Mouse (Mus musculus) frontal cortex, postnatal 14 days (tissue): Measurements from ENCODE around the gene Mtpn.

Experiments
- DNase-seq, 2 experiments: peaks; one replicate each; pipeline ENCODE4 v3.0.0; 2022; ENCODE audit warnings: low spot score in 2 of 2

Mtpn gene

DNA sequence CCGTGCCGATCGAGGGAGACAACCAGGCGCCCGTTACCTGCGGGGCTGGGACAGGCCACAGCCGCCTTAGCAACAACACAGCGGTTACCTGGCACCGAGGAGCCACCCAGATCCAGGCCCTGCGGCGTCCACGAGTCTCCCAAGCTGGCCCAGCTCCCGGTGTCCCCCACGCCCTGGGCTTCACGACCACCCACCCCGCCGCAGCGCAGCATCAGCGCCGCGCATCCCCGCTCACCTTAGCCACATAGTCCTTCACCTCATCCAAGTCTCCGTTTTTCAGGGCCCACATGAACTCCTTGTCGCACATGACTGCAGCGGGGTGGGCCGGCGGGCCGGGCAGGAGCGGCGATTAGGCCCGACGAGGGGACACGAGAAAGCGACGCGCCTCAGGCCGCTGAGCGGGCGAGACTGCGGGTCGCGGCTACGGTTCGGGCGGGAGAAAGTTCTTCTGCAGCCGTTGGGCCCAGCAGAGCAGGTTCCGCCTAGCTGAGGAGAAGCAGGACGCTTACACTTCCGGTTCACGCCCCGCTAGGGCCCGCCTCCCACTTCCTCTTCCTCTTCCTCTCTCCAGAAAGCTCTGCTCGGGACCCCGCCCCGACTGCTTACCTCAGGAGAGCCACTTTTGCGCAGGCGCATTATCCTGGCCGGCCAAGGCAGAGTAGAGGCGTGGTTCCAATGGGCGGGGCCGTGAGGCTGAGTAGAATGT is at the start of gene Mtpn:
Gene Mtpn (minus strand): TSS at position 585 of the 706 bp plus-strand sequence.
- peak; percentile 94 to 95 for DNase-seq

DNA sequence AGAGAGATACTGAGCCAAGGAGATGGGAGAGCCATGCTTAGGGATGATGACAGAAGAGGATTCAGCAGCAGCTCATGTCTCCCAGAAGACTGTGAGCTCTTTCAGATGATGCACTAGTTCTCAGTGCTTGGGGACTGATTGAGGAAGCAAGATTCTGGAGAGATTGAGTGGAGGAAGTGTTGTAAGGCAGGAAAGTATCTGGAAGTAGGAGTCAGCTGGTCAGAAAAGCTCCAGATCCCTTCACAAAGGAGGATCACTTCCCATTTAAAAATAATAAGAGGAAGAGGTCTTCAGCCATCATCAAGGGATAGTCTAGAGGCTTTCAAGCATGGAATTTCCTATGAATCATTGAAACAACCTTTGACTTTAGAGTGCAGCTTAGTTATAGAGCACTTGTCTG is 29.0 kb upstream of the Mtpn start:
- no peak for DNase-seq

DNA sequence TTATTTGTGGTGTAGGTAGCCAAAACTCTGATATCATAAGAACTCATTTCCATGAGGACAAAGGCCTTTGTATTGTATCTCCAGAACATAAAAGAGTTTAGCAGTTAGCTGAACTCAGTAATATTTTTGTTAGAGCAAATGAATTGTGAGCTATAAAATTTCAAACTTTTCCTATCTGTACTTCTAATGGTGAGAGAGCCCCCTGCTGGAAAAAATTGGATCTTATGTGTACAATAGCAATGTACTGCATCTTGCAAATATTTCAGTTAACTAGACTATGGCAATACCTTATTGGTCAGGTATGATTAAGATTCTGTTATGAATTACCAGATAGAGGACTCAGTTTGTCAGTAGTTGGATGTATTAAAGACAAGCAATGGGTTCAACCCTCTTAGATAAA is 28.1 kb upstream of the Mtpn start:
- DNase-seq: no peak

DNA sequence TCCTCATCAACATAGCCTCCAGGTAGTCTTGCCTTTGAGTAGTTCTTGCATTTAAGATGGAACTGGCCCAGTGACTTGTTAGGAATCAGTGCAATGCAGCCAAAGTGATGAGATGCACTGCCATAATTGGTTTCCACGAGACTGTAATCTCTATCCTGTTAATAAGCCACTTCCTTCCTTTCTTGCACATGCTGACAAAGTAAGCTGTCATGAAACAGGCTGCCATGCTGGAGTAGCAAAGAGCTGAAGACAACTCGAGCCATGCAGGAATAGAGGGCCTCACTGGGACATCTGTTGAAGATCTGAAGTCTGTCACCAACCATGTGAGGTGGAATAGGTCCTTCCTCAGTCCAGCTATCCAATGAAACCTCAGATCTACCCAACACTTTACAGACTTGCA is 20.3 kb upstream of the Mtpn start:
- no peak for DNase-seq

DNA sequence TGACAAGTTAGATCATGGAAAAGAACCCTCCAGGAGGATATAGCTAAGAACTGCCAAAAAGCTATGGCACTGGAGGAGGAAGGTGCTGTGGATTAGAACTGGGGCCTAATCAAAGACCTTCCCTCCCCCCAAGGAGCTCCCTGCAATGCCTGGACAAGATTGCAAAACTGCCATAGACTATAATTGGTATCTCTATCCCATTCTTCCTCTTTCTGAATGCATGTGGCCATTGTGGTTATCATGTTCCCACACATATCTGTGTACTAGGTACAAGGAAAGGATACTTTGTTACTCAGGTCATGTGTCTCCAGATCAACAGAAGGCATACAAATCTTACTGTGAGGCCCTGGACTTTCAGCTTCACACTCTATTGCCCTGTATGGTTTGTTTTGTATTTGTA is 4.7 kb upstream of the Mtpn start:
- DNase-seq: no peak

DNA sequence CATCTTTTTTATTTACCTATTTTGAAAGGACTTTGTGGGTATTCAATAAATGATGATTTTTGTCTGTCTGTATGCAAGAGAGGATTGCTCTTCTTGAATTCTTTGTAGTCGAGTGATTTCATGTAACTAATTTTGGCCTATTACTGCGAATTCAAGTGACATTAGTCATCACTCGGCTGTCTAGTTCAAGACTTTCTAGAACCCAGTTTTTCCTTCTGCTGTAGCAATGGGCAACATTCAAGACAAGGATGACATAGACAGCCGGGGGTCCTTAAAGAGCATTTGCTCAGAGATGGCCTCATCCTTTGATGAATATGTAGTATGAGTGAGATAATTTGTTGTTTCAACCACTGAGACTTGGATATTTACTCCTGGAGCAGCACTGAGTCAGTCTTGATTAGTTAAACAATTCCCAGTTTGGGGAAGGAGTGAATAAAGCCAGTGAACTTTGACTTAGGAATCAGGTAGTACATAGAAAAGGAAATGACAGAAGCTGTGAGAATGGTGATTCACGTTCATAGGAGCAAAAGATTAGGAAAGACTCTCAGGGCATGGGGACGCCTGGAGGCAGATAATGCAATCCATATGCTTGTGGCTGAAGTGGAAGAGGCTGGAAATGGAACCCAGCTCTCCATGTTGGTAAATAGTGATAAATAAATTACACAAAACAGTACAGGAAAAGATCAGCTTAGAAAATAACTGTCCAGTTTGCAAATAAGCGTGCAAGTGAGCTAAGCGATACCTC is 3.1 kb upstream of the Mtpn start:
- no peak for DNase-seq

DNA sequence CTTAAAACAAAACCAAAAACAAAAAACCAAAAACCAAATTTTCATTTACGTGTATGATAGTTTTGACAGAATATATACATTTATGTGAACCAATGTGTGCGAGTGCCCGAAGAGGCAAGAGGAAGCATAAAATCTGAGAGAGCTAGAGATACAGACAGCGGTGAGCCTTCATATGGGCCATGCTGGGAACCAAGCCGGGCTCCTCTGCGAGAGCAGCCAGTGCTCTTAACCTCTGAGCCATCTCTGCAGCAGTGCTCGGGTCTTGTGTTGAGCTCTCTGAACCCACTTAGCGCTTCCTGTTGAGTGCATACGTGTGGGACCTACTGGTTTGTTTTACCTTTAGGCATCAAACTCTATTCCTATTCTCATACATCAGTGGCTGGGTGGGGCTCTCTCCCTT is 689 bp upstream of the Mtpn start:
- DNase-seq: no peak

DNA sequence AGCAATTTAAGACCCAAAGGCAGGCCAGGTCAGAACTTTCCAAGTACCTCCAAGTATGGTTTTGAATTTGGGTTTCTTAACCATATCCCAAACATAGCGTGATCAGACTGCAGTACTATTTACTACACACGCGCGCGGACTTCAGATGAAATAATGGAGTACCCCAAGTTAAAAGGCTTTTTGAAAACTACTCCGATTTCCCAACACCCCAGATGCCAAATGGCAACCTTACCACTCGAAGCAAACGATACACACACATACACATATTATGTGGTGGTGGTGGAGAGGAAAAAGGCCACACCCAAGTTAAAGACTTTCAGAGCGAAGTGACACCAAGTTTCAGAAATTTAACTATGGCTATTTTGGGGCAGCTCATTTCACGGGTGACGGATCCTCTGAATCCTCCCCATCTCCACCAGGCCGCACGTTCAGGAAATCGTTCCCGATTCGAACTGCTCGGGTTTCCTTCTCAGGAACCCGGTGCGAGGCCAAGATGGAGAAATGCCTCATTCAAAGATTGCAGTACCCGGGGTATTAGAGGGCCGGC is 858 bp downstream of the Mtpn start:
- DNase-seq: no peak

DNA sequence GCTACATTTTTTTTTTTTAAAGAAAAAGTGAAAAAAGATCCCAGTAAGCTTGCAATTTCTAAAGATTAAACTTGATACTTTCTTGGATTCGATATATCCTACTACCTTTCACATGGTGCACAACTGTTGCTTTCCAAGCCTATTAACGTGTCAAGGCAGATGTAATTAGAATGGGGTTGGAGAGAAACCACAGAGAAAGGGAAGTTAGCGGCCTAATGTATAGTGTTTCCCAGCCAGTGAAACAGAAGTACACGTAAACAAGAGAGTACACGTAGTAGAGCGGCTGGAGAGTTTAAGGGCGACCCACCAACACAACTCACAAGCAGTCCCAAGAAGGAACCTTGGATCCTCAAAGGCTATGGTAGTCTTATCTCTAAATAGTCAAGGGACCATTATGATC is 3.7 kb downstream of the Mtpn start:
- DNase-seq: no peak

DNA sequence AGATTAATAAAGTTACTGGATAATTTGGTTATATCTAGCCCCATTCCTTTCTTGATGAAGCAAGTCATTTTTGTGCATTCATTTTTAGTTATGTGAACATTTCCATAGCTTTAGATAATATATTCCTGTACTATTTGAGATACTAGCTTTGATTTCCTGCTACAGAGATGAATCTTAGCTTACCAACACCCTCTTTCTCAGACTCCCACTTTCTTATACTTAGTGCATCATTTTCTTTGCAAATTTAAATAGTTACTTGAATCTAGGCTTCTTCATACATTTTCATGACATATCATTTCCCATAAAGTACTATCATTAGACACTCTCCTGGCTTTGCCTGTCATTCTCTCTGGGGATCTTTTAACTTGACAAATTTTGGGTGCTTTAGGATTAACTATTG is 26.3 kb downstream of the Mtpn start:
- no peak for DNase-seq

DNA sequence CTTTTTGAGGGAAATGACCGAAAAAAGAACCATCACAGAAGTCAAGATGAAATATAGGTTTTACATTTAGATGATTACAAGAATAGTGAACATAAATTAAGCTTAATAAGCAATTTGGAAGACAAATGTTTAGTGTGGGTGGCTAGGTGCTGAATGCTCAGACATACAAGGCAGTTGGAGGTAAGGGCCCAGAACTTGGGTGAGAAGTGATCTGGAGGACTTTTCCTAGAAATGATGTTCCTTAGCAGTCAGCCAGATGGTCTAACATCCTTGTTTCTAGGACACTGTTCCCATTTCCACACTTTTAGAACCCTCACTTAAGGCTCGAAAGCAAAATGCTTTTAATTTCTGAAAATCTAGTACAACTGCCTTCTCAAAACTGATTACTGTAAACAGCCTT is 34.9 kb downstream of the Mtpn start:
- no peak for DNase-seq

DNA sequence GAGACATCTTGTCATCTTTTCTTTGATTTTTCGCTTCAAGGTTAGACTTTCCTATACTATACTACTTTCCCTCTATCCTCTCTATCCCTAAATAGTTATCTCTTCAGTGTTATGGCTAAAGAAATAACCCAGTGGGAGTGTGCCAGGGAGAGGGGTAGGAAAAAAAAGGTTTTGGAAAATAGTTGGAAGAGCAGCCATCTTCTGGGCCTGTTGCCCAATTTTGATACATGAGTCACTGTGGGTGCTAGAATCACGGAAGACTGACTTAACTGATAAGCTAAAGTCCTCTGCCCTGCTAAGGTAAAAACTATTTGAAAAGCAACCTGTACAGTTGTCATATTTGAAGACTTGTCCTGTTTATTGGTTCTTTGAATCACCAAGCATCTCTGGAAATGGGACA is 36.8 kb downstream of the Mtpn start:
- DNase-seq: no peak

DNA sequence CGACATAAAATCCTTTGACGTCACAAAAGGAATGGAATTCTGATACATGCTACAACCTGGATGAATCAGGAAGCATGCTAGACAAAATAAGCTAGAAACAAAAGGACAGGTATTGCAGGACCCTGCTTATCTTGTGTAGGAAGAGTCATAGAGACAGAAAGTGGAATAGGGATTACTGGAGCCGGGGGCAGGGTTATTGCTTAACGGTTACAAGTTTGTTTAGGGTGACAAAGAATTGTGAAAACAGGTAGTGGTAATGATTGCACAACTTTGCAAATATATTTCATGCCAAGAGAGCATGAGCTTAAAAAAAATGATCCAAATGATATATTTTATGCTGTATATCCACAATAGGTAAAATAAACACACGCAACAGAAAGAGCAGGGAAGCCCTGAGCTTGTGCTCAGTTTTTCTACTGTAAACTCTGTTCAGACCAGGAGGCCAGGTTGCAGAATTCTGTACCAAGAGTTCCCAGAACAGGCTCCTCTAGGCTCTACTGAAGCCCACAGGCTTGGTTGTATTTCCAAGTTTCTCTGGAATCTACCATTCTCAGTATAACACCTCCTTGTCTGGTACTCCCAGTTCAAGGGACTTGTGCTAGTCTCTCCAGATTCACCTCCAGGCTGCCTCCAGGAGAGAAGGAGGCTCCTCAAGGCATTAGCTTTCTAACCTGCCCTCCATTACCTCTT is 39.6 kb downstream of the Mtpn start:
- DNase-seq: no peak

DNA sequence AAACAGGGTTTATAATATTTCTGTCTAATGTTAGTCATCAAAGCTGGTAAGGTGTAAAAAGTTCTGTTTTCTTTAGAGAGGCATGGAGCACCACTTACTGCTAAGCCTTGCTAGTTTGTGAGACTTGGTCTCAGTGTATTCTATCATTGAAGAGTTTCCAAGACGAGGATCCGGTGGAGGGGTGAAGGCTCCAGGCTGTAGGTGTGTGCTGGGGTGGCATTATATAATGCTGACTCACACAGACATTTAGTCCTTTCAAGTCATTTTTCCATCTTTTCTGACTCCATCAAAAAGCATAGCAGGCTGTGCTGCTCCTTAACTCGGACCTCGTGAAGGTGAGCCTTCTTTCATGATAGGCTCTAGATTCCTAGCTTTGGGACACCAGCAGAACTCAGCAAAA is 42.3 kb downstream of the Mtpn start:
- no peak for DNase-seq

DNA sequence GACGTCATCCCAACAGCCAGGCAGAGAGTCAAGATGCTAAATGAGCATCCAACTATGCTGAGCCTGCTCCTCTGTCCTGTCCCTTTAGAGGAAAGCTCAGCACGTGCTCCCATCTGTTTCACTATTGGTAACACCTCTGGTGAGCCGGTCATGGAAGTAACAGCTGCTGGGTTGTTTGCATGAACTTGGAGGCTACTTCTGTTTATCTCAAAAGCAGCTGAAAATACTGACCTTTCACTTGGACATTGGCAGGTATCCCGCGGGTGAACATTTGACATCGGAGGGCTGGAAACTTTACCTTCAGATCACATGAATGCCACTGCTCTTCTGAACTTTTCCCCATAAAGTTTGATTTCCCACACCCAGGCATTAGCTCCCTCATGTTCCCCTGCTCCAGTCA is 45.8 kb downstream of the Mtpn start:
- no peak for DNase-seq

DNA sequence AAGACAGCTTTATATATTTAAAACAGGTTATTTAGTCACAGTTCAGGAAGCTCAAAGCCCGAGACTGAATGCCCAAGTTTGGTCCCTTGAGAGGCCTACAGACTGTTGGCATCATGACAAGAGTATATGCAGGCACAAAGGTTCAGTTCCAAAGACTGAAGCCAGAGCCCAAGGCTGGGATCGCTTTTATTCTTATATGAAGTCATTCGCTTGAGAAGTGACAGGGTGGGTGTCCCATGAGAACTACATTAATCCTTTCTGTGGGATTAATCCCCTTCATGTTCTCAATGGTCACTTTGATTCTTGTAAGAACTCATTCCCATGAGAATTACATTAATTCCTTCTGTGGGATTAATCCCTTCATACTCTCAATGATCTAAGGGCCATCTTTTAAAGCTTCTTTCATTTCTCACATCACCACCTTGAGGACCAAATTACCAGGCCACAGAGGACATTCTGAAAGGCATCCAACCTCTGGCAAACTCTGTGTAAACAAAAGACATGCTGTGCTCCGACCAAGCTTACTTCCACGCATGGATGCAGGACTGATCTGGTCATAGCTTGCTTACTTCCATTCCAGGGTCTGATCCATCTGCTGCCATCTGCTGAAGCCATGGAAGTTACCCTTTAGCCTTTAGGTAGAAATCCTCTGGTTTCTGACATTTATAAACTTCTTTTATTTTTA is 59.9 kb downstream of the Mtpn start:
- no peak for DNase-seq

DNA sequence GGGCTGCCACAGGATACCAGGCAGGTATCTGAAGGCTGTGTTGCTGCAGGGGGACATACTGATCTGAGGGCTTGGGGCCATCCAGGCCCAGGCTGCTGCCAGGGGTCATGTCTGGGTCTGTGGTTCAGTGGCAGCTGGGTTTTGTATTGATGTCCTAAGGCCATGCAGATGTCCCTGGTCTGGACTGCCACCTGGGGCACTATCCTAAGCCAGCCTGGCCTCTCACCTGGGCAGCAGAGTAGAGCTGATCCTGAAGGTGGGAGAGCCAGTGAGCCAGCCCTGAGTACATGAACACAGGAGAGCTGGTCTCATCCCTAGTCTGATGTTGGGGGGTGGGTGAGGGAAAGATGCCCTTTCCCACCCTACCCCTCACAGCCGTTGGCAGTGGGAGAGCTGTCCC is 62.9 kb downstream of the Mtpn start:
- no peak for DNase-seq

DNA sequence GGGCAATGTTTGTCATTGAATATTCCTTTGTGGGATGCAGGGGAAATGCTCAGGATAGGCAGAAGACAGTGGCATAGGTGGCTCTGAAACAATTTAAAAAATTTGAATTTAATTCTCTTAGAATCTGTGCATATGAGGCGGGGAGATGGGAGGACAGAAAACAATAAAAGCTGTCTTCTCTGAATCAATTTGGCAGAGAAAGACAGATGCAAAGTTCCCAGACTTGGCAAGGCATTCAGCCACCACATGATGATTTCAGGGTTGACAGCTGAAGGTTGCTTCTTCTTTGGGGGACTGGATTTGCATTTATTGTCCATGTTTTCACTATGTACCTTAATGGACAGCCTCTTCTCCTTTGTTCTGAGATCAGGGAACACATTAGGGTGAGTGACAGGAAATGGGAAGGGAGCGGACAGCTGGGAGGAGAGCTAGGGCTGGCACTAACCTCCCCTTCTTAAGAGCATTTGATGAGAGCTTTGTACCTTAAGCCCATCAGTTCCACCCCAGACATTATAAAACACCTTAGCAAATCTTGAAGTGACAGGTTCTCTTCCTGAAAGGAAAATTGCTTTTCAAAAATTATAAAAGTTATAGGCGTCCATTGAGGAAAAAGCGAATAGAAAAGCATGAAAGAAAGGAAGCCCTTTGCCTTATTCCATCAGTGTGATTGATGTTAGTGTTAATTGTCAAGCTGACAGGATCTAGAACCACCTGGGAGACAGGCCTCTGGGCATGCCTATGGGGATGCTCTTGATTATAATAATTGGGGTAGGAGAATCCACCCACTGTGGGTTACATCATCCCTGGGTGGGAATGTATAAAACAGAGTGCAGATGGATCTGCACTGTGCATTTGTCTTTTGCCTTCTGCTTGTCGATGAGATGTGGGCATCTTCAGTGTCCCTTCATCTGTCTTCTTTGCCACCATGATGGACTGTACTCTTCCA is 76.0 kb downstream of the Mtpn start:
- no peak for DNase-seq

DNA sequence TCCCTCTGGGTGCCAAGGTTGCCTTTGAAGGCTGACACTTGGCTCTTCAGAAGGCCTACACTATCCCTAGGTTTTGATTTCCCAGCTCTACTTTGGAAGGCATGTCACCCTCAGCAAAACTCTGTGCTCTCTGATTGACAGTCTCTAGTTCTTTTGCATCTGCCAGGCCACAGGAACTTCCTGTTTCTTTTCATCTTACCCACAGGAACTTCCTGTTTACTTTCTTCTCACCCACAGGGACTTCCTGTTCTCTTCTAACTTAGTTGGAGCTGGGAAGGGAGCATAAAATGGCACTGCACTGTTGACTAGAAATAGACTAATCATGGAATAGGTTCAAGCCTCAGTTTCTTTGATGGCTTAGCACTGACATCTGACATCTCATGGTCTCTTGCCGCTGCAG is 77.2 kb downstream of the Mtpn start:
- DNase-seq: no peak
